Mouse (Mus musculus): Measurements from ENCODE around the gene Ugt2b34.
"Not testable (repeated sequence)": the region's sequence is repeated elsewhere in the genome, so short reads cannot be mapped to it uniquely, and the experiment has no call there.

Ugt2b34 gene

DNA sequence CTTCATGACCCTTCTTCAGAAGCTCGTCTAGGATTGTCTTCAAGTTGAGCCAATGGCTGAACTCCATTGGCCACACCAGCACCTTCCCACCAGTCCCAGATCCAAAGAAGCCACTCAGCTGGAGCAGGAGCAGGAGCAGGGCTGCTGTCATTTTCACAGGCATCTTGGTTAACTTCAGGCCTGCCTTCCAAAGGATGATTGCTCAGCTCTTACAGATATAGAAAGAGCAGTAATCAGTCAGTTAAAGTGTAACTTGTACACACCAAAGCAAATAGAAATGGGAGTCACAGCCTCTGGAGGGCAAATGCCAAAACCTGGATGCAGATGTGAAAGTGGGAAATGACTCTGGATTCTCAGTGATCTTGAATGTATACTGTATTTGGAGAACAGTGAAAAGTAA, at the start of gene Ugt2b34:
Gene Ugt2b34 (minus strand): TSS at position 180 of the 400 bp plus-strand sequence.
- DNase-seq, result peak; percentile 6

GRCm38 (mm10) chr5:86942111-86942510, 35.4 kb upstream of the Ugt2b34 start:
- no peak for DNase-seq

DNA sequence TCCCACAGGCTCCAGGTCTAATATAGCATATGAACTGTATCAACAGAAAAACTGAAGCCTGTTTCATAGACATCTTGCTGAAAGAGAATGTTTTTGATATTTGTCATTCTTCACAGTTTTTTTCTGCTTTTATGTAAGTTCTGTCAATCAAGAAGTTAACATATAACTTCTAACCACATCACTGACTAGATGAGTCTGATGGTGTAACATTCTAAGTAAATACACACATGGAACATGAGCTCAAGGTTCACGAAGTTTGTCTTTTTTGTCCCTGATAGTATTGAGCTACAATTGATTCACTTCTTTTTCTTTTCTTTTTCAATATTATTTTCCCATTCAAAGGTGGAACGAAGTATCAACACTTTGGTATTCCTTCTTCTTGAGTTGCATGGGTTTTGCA, 19.7 kb upstream of the Ugt2b34 start, which contains the start of gene Ugt2b1:
Gene Ugt2b1 (minus strand): TSS at position 105 of the 400 bp plus-strand sequence.
- no peak for DNase-seq

DNA sequence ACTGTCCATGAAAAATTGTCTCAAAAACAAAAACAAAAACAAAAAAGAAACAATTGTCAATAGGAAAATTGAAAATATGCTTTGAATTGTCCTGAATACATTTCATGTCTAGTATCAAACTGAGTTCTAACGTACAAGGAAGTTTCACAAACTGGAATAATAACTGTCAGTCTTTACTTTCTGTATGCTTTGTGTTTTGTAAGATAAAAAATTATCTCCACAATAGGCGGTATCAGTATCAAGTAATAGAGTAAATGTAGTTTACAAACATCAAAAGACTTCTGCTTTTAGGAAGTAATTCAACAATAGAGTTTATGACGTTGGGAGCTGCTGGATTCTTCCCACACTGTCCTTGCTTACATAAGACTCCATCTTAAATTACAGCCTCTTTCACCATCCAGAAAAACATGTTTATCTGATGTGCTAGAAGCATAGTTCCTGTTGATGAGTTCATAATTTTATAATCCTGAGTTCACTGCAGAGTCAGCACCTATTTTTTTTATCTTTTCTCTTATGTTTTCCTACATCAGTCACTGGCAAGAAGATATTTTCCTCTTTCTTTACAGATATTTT, 14.0 kb upstream of the Ugt2b34 start:
- no peak for DNase-seq

DNA sequence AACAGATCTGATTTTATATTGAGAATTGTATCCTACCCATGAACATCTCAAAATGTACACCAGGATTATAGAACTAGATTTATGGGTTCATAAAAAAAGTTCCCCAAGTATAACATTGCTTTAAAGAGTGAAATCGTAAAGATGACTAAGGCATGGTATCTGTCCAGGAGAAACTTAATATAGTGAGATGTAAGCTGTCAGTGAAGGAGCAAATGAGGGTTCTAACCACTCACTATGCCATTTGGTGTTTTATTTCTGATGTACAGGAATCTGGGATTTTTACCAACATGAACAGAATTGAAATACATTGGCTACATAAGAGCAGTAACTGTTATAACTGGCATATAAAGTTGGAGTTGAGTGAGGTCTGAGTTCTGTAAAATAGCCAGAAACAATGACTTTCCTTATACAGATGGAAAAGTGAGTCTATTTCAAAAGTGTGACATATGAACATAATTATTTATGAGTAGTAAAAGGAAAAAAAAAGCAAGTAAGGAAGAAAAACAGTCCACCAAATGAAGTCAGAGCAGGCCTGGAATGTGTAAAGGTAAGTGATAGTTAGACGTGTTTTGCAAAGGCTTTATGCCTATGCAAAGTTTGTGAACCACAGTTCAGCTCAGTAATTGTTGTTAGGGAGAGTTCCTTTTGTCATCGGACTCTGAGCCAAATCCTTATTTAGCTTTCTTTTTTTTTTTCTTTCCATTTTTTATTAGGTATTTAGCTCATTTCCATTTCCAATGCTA, 4.8 kb upstream of the Ugt2b34 start:
- no peak for DNase-seq

GRCm38 (mm10) chr5:86910770-86911169, 4.0 kb upstream of the Ugt2b34 start:
- DNase-seq, result no peak

DNA sequence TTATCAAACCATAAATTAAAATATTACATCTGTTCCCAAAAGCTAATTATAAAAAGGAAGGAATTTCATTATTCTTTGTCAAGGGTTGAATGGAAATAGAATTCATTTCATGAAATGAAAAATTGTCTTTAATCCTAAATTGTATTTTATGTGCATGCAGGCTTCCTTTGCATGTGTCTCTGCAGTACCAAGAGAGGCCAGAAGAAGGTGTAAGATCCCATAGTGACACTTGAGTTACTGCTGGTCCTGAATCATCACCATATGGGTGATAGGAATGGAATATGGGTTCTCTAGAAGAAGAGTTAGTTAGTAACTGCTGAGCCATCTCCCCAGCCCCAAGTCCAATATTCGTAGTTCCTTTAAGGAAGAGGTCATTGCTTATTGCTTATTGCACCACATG, 16.8 kb downstream of the Ugt2b34 start:
- DNase-seq, result no peak

DNA sequence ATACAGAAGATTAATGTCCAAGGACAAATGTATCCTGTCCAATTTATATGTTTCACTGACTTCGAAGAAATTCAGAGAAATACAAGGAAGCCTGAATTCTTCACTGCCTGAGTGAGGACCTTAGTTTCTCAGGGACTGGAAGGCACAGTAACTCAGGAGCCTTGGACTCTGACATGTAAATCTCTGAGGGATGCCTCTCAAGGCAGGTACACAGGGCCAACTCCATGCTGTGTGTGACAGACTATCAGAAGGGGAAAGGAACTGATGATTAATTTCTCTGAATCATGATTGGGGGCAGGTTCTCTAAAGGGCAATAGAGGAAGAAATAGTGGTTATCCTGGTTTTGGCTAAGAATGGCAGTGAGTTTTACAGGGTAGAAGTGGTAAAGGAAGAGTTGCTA, 18.3 kb downstream of the Ugt2b34 start:
- no peak for DNase-seq

DNA sequence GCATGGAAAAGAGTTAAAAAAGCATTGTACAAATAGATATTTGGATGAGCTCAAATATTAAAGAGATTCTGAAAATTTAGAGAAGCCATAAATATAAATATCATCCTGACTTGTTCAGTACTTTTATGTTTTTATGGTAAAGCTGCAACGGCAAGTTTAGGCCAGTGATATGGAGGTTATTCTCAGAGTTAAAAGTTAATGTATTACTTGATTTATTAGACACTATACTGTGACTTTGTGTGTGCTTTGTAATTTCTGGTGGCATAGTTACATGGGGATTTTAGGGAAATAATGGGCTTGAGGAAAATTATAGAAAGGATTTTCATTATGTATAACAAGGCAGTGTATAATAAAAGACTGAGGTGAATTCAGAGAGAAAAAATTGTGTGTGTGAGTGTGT, 19.7 kb downstream of the Ugt2b34 start:
- DNase-seq, result no peak

- DNase-seq, result no peak
These were observed 20.1 kb downstream of the Ugt2b34 start for GRCm38 (mm10) chr5:86886620-86887019.

- DNase-seq, result no peak
These were observed 34.9 kb downstream of the Ugt2b34 start for GRCm38 (mm10) chr5:86871877-86872276.

DNA sequence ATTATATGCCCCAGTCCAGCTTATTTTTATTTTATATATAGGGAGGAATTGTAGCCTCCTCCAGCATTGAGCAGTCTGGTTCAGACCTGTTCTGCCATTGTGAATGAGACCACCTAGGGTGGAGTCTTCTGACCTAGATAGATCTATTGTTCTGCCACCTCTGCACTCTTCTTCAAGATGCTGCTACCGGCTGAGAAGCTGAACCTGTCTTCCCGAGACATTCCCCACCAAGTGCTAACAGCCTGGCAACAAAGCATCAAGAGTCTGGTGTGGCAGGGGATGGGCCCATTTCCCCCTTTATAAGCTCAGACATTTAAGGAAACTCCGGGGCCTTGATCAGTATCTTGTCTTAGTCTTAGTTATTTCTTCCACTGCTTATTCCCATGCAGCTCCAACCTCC, 48.4 kb downstream of the Ugt2b34 start:
- no peak for DNase-seq

DNA sequence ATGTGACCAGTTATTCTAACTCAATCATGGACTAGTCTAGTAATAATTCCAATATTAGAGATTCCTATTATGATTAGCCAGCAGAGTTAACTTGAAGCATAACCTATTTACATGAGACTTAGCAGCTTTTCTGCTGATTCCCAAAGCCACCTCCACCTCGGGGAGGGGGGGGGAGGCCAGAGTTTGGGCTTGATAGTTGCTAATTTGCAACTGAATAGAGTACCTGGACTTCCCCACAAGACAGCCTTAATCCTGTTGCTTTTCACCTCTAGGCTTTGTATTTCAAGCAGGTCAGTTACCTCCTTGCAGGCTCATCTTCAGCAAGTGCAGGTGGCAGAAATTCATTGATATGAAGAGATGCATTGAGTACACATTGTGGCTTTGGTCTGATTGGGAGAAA, 49.1 kb downstream of the Ugt2b34 start:
- DNase-seq, result no peak

GRCm38 (mm10) chr5:86856505-86856904, 50.2 kb downstream of the Ugt2b34 start:
- not testable (repeated sequence) for DNase-seq

GRCm38 (mm10) chr5:86851658-86852057, 55.1 kb downstream of the Ugt2b34 start:
- DNase-seq, result no peak

GRCm38 (mm10) chr5:86850104-86850503, 56.6 kb downstream of the Ugt2b34 start:
- no peak for DNase-seq

- DNase-seq, result not testable (repeated sequence)
These were observed 65.5 kb downstream of the Ugt2b34 start for GRCm38 (mm10) chr5:86841261-86841660.

DNA sequence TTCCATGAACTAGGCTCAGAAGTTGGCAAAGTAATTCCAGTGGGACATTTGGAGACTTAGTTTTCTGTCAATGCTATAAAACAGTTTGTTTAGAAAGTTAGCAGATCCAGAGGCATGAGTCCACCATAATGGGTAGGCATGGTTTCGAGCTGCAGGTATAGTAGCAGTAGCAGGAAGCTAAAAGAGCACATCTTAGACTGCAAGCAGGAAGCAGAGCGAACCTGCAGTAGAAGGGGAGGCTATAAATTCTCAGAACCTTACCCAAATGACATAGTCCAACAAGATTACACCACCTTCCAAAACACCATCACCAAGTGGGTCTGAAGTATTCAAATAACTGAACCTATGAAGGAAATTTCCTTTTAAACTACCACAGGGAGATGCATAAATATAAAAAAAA, 66.5 kb downstream of the Ugt2b34 start:
- DNase-seq, result no peak

All from liver (tissue).